Mouse (Mus musculus) spleen, adult 2 months (tissue): ENCODE measurements around the gene Rubcn. TPM values are rescaled to one million over a fixed set of nuclear protein-coding genes. Genes with fewer than 3 reads are reported as not detected.
"Not testable (repeated sequence)": the region's sequence is repeated elsewhere in the genome, so short reads cannot be mapped to it uniquely, and the experiment has no call there.

Experiments used
- DNase-seq, 2 experiments: peaks; one replicate each; pipeline versions ENCODE4 v3.0.0 to v3.0.0-alpha.2; 2012 to 2021; ENCODE audit warnings: low spot score in 2 of 2, low read depth in 1 of 2
- H3K27ac ChIP-seq: fragments of 200-500 bp; 2 replicates; pipeline ENCODE4 v1.5.1; 2012; ENCODE audit warnings: low read length, inconsistent platforms; ENCODE audit not compliant: insufficient read depth
- H3K27me3 ChIP-seq: fragments of 200-500 bp; 2 replicates; pipeline ENCODE4 v1.6.1; 2012; ENCODE audit warnings: mild to moderate bottlenecking, moderate library complexity, low read length, inconsistent platforms; ENCODE audit not compliant: control insufficient read depth, insufficient read depth
- H3K36me3 ChIP-seq: fragments of 200-500 bp; 2 replicates; pipeline ENCODE4 v1.6.1; 2012; ENCODE audit warnings: mild to moderate bottlenecking, low read length, inconsistent platforms; ENCODE audit not compliant: control insufficient read depth, insufficient read depth
- H3K4me1 ChIP-seq: fragments of 200-500 bp; 2 replicates; pipeline ENCODE4 v1.6.1; 2011; ENCODE audit warnings: inconsistent platforms; ENCODE audit not compliant: control insufficient read depth, insufficient read depth, insufficient read length
- H3K4me3 ChIP-seq: fragments of 200-500 bp; 2 replicates; pipeline ENCODE4 v1.5.1; 2011; ENCODE audit warnings: mild to moderate bottlenecking, inconsistent platforms; ENCODE audit not compliant: insufficient read depth, insufficient read length; ENCODE audit errors: extremely low read depth
- CTCF ChIP-seq: fragments of 200-500 bp; IDR thresholded peaks from 2 replicates; pipeline ENCODE4 v1.5.1; 2011; ENCODE audit warnings: mild to moderate bottlenecking, inconsistent platforms; ENCODE audit not compliant: insufficient read depth, insufficient read length, insufficient replicate concordance; ENCODE audit errors: extremely low read depth
- POLR2A ChIP-seq: fragments of 200-500 bp; IDR thresholded peaks from 2 replicates; pipeline ENCODE4 v1.6.1; 2011; ENCODE audit warnings: low read depth, low read length, inconsistent platforms
- WGBS: fragments of 180-500 bp; shearing (Covaris S2); methylation state at CpG from one replicate; pipeline ENCODE4 v1.1.7; 2018; 5-methylcytosine and 5-hydroxymethylcytosine counted together
- polyA plus RNA-seq: library from polyadenylated mRNA; depleted of rRNA; stranded (reverse); fragments of >200 nt; gene quantifications from 2 replicates; pipeline ENCODE4 v1.2.3, GENCODE M21; 2012; rRNA removed

The Rubcn gene
- polyA plus RNA-seq, result 74.6 and 88.1 TPM in 2 replicates

DNA sequence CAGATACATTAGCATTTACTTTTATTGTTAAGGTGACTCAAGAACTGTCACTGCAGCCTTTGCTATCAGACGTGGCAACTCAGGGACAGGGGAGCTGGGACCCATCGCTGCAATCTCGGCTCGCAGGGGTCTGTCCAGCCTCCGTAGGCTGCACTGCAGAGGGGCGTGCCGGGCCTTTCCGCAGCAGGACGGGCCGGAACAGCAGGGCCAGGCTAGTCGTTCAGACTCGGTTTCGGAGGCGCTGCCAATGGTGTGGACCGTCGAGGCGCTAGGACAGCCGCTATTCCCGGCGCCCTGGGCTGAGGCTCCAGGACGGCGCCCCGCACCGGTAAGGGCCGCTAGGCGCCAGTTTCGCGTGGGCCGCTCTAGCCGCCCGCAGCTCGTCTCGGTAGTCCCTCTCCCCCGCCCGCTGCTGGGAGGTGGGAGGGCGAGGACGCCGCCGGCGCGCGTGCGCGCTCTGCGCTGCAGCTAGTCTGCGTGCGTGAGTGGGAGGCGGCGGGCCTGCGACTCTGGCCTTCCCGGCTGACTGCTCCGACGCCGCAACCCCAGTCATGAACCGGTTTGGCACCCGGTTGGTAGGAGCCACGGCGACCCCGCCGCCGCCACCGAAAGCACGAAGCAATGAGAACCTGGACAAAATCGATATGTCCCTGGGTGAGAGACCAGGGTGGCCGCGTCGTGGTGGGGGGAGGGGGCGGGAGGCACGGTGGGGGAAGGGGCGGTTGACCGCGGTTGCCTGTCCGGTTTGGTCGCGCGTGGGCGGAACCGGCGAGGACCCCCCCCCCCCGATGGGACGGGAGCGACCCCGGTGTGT is at the start of gene Rubcn, which contains the start of gene Fyttd1:
Gene Rubcn, minus strand, starts transcription at position 424 of the 814 bp plus-strand sequence.
Gene Fyttd1, plus strand, starts transcription at position 158 of the 814 bp plus-strand sequence.
- under 1% methylated on average over 69 of the region's 83 CpGs for WGBS
- H3K4me1 ChIP-seq, result peaks cover 7% of the 10 kb centered on the region; the same call in 1 of the 2 replicates
- peak within 1 kb of the TSS; percentile 94 for H3K4me3 ChIP-seq
- peak within 1 kb of the TSS; percentile 92 for H3K27ac ChIP-seq
- DNase-seq, result peak; percentile 88 to 93
- H3K27me3 ChIP-seq, result no peaks in the 10 kb centered on the region
- H3K36me3 ChIP-seq, result no peaks in the 10 kb centered on the region
- TF ChIP-seq CTCF, result peak; percentile 20; the same call in 1 of the 2 replicates
- TF ChIP-seq POLR2A, result peak; percentile 66

GRCm38 (mm10) chr16:32927044-32927443 is 49.5 kb upstream of the Rubcn start:
- Histone ChIP-seq H3K4me3 (no peak overlapping the region), H3K36me3 (0 out of 2 replicates have a peak, but pooled peaks cover 4% of the 10 kb centered on the region), H3K27ac (no peak overlapping the region), H3K27me3 (no peaks in the 10 kb centered on the region), H3K4me1 (no peaks in the 10 kb centered on the region)
- no peak for DNase-seq
- no peak for TF ChIP-seq CTCF
- no peak for TF ChIP-seq POLR2A
- 91% methylated on average over 8 of the region's 8 CpGs for WGBS

DNA sequence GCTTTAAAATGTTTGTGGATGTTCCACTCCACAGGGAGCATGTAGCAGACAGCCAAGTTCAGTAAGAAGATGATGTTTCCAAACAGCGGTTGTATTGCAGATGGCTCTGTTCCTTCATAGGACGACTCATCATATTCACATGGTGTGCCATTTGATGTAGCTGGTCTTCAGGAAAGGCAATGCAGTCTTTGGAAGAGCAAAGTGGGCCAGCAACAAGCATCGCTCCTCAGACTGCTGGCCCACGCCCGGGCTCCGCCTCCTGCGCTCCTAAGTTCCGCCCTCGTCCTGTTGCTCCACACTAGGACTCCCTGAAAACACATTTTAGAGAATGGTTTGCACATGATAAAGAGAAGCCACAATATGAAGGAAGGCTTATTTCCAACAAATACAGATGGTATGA is 49.1 kb upstream of the Rubcn start:
- H3K4me1 ChIP-seq, H3K36me3 ChIP-seq, H3K27me3 ChIP-seq, H3K27ac ChIP-seq, DNase-seq, H3K4me3 ChIP-seq: not testable (repeated sequence)
- WGBS, result 95% methylated on average over 9 of the region's 9 CpGs

GRCm38 (mm10) chr16:32915292-32916068 is 37.9 kb upstream of the Rubcn start:
- WGBS, result 83% methylated on average over 9 of the region's 9 CpGs
- H3K4me3 ChIP-seq, result peak overlapping the region; percentile 14; the same call in 1 of the 2 replicates
- no peak overlapping the region for H3K27ac ChIP-seq
- no peaks in the 10 kb centered on the region for H3K36me3 ChIP-seq
- H3K27me3 ChIP-seq, result no peaks in the 10 kb centered on the region
- no peak for TF ChIP-seq CTCF
- TF ChIP-seq POLR2A, result no peak
- H3K4me1 ChIP-seq, result peaks cover 5% of the 10 kb centered on the region
- DNase-seq, result no peak

DNA sequence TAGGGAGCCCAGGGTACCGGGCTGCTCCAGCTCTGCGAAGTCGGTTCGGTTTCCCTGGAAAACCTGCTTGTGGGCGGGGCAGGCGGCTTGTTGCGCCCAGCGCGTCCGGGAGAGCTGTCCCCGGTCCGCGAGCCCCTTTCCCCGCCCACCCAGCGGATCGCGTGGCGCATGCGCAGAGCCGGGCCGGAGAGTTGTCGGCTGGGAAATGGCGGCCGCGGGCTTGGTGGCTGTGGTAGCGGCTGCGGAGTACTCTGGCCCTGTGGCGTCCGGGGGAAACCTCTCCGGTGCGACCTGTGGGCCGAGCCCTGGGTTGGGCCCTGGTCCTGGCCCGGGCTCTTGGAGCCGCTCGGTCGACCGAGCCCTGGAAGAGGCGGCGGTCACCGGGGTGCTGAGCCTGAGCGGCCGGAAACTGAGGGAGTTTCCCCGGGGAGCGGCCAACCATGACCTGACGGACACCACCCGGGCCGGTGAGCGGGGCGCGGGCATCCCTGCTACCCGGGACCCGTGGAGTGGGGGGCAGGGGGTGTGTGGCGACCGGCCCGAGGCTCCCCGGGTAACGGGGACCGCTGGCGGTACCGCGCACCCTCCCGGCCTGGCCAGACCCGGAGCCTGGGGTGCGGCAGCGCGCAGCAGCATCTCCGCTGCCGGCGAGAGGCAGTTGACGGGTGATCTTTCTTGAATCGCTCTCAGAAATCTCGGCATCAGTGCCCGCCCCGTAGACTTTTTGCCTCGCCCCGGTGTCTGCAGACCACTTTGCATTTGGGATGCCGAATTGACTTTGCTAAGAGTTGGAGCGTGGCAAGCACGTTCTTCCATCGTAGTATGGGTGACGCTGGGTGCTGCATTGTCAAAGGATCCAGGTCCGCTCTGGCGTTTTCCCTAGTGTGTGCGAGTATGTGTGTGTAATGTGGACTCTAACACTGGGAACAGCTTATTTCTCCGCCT is 36.6 kb upstream of the Rubcn start, which contains the start of gene Lrch3:
Gene Lrch3, plus strand, starts transcription at position 164 of the 945 bp plus-strand sequence.
- WGBS, result under 1% methylated on average over 83 of the region's 85 CpGs
- H3K27ac ChIP-seq, result peak within 1 kb of the TSS; percentile 95
- peaks cover 5% of the 10 kb centered on the region for H3K4me1 ChIP-seq
- H3K4me3 ChIP-seq, result peak within 1 kb of the TSS; percentile 80
- H3K36me3 ChIP-seq, result no peaks in the 10 kb centered on the region
- TF ChIP-seq POLR2A (peak; percentile 81), CTCF (no peak)
- H3K27me3 ChIP-seq, result no peaks in the 10 kb centered on the region
- DNase-seq, result peak; percentile 52 to 89

DNA sequence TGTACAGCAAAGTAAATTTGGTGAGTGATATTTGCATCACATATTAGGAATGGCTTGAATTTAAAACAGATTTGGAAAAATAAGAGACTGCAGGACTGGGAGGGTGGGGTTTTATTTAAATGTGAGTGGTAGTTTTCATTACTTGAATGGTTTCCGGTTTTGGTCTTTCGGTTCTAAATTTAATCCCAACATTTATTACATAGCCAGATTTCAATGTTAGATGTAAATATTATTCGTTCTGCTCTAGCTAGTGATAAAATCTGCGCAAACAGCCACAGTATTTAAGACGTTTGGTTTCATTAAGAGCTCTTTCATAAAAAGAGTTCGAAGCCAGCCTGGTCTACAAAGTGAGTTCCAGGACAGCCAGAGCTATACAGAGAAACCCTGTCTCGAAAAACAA is 35.6 kb upstream of the Rubcn start:
- Histone ChIP-seq H3K27ac (no peak overlapping the region), H3K36me3 (no peaks in the 10 kb centered on the region), H3K27me3 (no peaks in the 10 kb centered on the region), H3K4me3 (peak overlapping the region; percentile 80; the same call in 1 of the 2 replicates), H3K4me1 (peaks cover 5% of the 10 kb centered on the region)
- DNase-seq, result no peak
- WGBS, result 44% methylated on average over 7 of the region's 7 CpGs
- TF ChIP-seq POLR2A (no peak), CTCF (no peak)
